Mouse (Mus musculus) lung, embryonic 14.5 days (tissue): Measurements from ENCODE around the gene Dmp1. TPM values are rescaled to one million over a fixed set of nuclear protein-coding genes. Genes with fewer than 3 reads are reported as not detected.

Experiments used
- ATAC-seq: fragments of 200-750 bp; cut with Nextera tagmentation; 2 replicates; pipeline ENCODE4 v1.8.0; 2017; ENCODE audit warnings: mild to moderate bottlenecking, moderate TSS enrichment, moderate library complexity; ENCODE audit not compliant: insufficient read depth
- DNase-seq: peaks from one replicate; pipeline ENCODE4 v3.0.0-alpha.2; 2015
- H3K27ac ChIP-seq: fragments of 300-500 bp; sonication (generic); 2 replicates; pipeline ENCODE4 v1.5.1; 2014; ENCODE audit warnings: low read depth, mild to moderate bottlenecking, moderate library complexity
- H3K27me3 ChIP-seq: fragments of 300-500 bp; sonication (generic); 2 replicates; pipeline ENCODE4 v1.6.1; 2014; ENCODE audit warnings: low read length, control low read depth; ENCODE audit not compliant: insufficient read depth
- H3K36me3 ChIP-seq: fragments of 300-500 bp; sonication (generic); 2 replicates; pipeline ENCODE4 v1.6.1; 2014; ENCODE audit warnings: control low read depth; ENCODE audit not compliant: insufficient read depth
- H3K4me1 ChIP-seq: fragments of 300-500 bp; sonication (generic); 2 replicates; pipeline ENCODE4 v1.6.1; 2014; ENCODE audit warnings: antibody characterized with exemption, control low read depth; ENCODE audit not compliant: insufficient read depth
- H3K4me2 ChIP-seq: fragments of 300-500 bp; sonication (generic); 2 replicates; pipeline ENCODE4 v1.6.1; 2014; ENCODE audit warnings: mild to moderate bottlenecking
- H3K4me3 ChIP-seq: fragments of 300-500 bp; sonication (generic); 2 replicates; pipeline ENCODE4 v1.5.1; 2014; ENCODE audit warnings: low read depth, low read length
- H3K9ac ChIP-seq: fragments of 300-500 bp; sonication (generic); 2 replicates; pipeline ENCODE4 v1.6.1; 2014
- H3K9me3 ChIP-seq: fragments of 300-500 bp; sonication (generic); 2 replicates; pipeline ENCODE4 v1.6.1; 2016; ENCODE audit warnings: low read depth, low read length, control low read depth
- CTCF ChIP-seq: IDR thresholded peaks from 2 replicates; pipeline ENCODE4 v1.5.1; 2016; ENCODE audit warnings: antibody characterized with exemption, low read depth
- WGBS: fragments of 180-500 bp; shearing (Covaris S2); extraction: QIAGEN DNeasy Blood & Tissue Kit; methylation state at CpG from one replicate; pipeline ENCODE4 v1.1.7; 2014; 5-methylcytosine and 5-hydroxymethylcytosine counted together
- polyA plus RNA-seq: library from polyadenylated mRNA; unstranded; fragments of >200 nt; fragmentation: Nextera tagmentation; extraction: Ambion mirVana; gene quantifications from 2 replicates; pipeline ENCODE4 v1.2.1, GENCODE M21; 2014

Dmp1 gene
- polyA plus RNA-seq, 1 experiment from 2014 or later: 0.86 TPM

DNA sequence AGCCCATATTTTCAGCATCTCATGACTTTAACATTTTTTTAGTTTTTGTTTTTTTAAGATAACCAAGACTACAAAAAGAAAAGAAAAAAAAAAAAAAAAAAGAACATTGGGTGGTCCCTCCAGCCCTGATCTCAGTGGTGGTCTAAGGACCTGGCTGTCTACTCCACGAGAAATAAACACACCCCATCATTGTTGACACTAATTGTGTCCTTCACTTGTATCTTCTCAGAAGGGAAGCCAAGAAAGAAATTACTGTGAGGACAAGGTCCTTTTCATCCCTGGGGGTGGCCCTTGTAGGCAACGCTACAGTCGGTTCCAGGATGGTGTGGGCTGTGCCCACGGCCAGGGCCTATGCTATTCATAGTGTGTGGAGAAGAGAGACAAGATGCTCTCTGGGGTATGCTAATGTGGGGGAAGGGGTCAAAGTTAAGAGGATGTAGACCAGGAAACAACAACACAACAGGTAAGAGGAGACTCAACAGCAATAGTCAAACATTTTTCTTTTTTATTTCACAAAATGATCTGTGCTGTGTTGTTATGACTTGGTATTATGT, 59.6 kb downstream of the Dmp1 start:
- 29% methylated on average over 4 of the region's 4 CpGs for WGBS
- ATAC-seq: peak; percentile 97
- no peak for TF ChIP-seq CTCF

DNA sequence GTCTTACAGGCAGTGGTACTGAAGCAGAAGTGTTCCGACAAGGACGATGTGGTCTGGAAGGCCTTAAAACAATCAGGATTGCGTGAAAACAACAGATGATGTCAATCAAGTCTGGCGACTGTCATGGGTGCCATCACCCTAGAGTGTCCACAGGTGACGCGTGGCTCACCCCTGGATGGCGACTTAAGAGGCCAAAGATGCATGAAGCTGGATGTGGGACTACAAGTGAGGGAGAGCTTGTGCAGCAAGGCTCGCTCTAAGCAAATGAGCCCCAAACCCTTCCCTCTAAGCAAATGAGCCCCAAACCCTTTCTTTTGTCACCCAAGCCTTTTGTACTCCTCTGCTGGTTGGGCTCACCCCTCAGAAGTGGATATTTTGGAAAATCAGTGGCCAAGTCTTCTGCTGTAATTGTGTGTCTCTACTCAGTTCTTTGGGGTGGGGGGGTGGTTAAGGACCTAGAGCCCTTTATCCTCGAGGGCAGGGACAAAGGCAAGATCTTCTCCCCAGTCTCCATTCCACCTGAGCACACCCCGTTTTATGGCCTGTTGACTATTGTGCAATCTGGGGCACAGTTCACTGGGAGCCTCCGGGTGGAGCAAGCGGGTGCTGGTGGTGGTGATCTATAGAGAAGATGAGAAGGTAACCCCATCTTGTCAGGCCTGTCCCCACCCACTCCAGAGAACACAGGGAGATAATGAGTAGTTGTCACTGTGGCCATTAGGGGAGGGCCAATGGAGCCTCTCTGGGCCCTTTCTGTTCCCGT, 60.8 kb downstream of the Dmp1 start:
- Histone ChIP-seq H3K27ac (no peak overlapping the region), H3K27me3 (no peaks in the 10 kb centered on the region), H3K4me3 (no peak overlapping the region), H3K36me3 (no peaks in the 10 kb centered on the region), H3K4me2 (no peak overlapping the region), H3K9me3 (no peaks in the 10 kb centered on the region), H3K4me1 (no peaks in the 10 kb centered on the region), H3K9ac (no peak overlapping the region)
- ATAC-seq: no peak
- WGBS: 92% methylated on average over 13 of the region's 13 CpGs
- no peak for DNase-seq
- TF ChIP-seq CTCF: no peak

More for the DNA sequence above, 59.6 kb downstream of the Dmp1 start:
- H3K4me2 ChIP-seq: no peak overlapping the region
- H3K27me3 ChIP-seq: no peaks in the 10 kb centered on the region
- no peaks in the 10 kb centered on the region for H3K4me1 ChIP-seq
- no peak overlapping the region for H3K27ac ChIP-seq
- peak; percentile 75 for DNase-seq
- no peak overlapping the region for H3K9ac ChIP-seq
- H3K36me3 ChIP-seq: no peaks in the 10 kb centered on the region
- no peak overlapping the region for H3K4me3 ChIP-seq
- no peaks in the 10 kb centered on the region for H3K9me3 ChIP-seq

Other genes starting within 250 kb of the Dmp1 start
- 0.23 and 0.61 TPM in 2 replicates for gene Hsd17b13, start 225.2 kb upstream of the Dmp1 start, polyA plus RNA-seq
- 4.2 and 4.4 TPM in 2 replicates for gene Hsd17b11, start 180.7 kb upstream of the Dmp1 start, polyA plus RNA-seq
- gene Nudt9, start 156.3 kb upstream of the Dmp1 start, polyA plus RNA-seq: 62.0 and 66.6 TPM in 2 replicates
- gene Gm17660, start 125.0 kb upstream of the Dmp1 start, polyA plus RNA-seq: not detected in 2 replicates
- 296 and 307 TPM in 2 replicates for gene Sparcl1, start 88.9 kb upstream of the Dmp1 start, polyA plus RNA-seq
- gene Dspp, start 31.9 kb upstream of the Dmp1 start, polyA plus RNA-seq: not detected in 2 replicates
- 3.0 and 3.9 TPM in 2 replicates for gene Ibsp, start 96.6 kb downstream of the Dmp1 start, polyA plus RNA-seq
- not detected in 2 replicates for gene Mepe, start 122.7 kb downstream of the Dmp1 start, polyA plus RNA-seq
- 6.6 and 7.4 TPM in 2 replicates for gene Spp1, start 232.5 kb downstream of the Dmp1 start, polyA plus RNA-seq